Mouse (Mus musculus) testis, adult 2 months (tissue): ENCODE measurements around the gene Tmem45a.

Experiments
- CTCF ChIP-seq: fragments of 200-500 bp; IDR thresholded peaks from 2 replicates; pipeline ENCODE4 v1.5.1; 2012; ENCODE audit warnings: low read depth, mild to moderate bottlenecking, inconsistent platforms, low read length, moderate library complexity; ENCODE audit not compliant: control insufficient read depth, insufficient read depth, insufficient replicate concordance
- POLR2A ChIP-seq: fragments of 200-500 bp; IDR thresholded peaks from 2 replicates; pipeline ENCODE4 v1.6.1; 2012; ENCODE audit warnings: low read depth, mild to moderate bottlenecking, inconsistent platforms, low read length, moderate library complexity; ENCODE audit not compliant: control insufficient read depth

DNA sequence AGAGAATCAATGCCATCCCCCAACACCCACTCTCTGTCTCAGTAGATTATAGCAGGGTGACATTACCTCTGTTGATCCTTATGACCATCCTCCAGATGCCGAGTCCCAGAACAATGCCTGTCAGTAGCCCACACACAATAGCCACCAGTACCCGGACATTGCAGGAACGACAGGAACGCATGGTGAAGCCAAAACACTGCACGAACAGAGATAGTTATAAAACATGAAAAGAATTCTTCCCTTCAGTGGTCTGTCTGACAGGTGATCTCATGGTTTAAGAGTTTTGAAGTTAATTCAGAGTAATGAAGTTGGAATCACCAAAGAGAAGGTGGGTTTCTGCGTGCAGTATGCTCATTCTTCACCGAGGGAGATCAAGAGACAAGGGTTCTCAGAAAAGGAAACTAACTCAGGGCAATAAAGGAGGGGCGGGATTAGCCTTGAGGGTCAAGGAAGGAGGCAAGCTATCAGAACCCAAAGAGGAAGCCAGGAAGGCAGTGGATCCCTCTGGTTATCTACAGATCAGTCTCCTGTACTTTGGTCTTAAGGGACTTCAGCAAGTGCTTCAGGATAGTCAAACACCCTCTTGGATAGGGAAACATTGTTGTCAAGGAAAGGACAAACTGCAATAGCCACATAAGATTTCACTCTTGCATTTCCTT, 90.4 kb downstream of the Tmem45a start, which contains the start of gene Adgrg7:
- no peak for TF ChIP-seq CTCF
- TF ChIP-seq POLR2A: no peak
